Mouse (Mus musculus): ENCODE data around the gene Tbl1x.

DNA sequence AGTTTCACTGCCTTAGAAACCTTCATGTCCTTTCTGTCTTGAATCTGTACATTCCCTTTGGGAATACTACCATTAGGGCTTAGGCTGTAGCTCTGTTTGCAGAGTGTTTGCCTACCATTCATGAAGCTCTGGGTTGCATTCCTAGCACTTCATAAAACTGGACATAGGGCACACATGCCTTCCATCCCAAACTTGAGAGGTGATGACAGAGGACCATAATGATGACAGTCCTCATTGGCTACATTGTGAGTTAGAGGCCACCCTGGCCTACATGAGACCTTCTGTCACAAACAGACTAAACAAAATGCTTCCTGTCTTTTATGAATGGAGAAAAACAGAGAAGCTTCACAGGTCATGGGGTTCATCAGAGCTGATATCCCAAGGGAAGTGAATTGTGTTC, 33.2 kb downstream of the Tbl1x start:
- TF ChIP-seq POLR2A (IDR thresholded peaks at IDR 0.05; ENCODE audit: low read depth, low read length) (no peak), CTCF (conservative IDR thresholded peaks at IDR 0.05; ENCODE audit: insufficient read depth, insufficient read length, low read depth, low read length) (no peak)
